Mouse (Mus musculus): ENCODE results near the gene Rbbp5. TPM values are rescaled to one million over a fixed set of nuclear protein-coding genes. Genes with fewer than 3 reads are reported as not detected.

Gene Rbbp5
- polyA plus RNA-seq, 1 experiment = 33.1 TPM

- Histone ChIP-seq H3K4me1 (replicated peaks; ENCODE audit: control insufficient read depth, insufficient read depth, low read length) (no peaks in the 10 kb centered on the region), H3K27ac (ENCODE audit: control insufficient read depth, insufficient read depth, low read length) (no peak overlapping the region), H3K27me3 (ENCODE audit: control insufficient read depth, insufficient read depth, low read length) (no peaks in the 10 kb centered on the region), H3K4me3 (ENCODE audit: control insufficient read depth, insufficient read depth, low read length) (no peak overlapping the region), H3K36me3 (ENCODE audit: control insufficient read depth, insufficient read depth, low read length) (peaks cover 24% of the 10 kb centered on the region)
- no peak for TF ChIP-seq POLR2A (IDR thresholded peaks at IDR 0.05; ENCODE audit: control insufficient read depth, extremely low read depth, insufficient read depth, low read length, poor library complexity)
- no peak for TF ChIP-seq CTCF (IDR thresholded peaks at IDR 0.05; ENCODE audit: borderline replicate concordance, control insufficient read depth, extremely low read depth, insufficient read depth, low read length, poor library complexity)
- DNase-seq = no peak
- WGBS = 92% methylated on average over 3 of the region's 3 CpGs
Observed at GRCm38 (mm10) chr1:132483234-132483633, 6.1 kb downstream of the Rbbp5 start.

GRCm38 (mm10) chr1:132483759-132484158 is 6.6 kb downstream of the Rbbp5 start:
- no peaks in the 10 kb centered on the region for H3K27me3 ChIP-seq (ENCODE audit: control insufficient read depth, insufficient read depth, low read length)
- DNase-seq = no peak
- H3K4me1 ChIP-seq (replicated peaks; ENCODE audit: control insufficient read depth, insufficient read depth, low read length) = no peaks in the 10 kb centered on the region
- WGBS = 97% methylated on average over 6 of the region's 6 CpGs
- H3K36me3 ChIP-seq (ENCODE audit: control insufficient read depth, insufficient read depth, low read length) = peaks cover 25% of the 10 kb centered on the region
- no peak overlapping the region for H3K27ac ChIP-seq (ENCODE audit: control insufficient read depth, insufficient read depth, low read length)
- no peak for TF ChIP-seq CTCF (IDR thresholded peaks at IDR 0.05; ENCODE audit: borderline replicate concordance, control insufficient read depth, extremely low read depth, insufficient read depth, low read length, poor library complexity)
- no peak overlapping the region for H3K4me3 ChIP-seq (ENCODE audit: control insufficient read depth, insufficient read depth, low read length)

DNA sequence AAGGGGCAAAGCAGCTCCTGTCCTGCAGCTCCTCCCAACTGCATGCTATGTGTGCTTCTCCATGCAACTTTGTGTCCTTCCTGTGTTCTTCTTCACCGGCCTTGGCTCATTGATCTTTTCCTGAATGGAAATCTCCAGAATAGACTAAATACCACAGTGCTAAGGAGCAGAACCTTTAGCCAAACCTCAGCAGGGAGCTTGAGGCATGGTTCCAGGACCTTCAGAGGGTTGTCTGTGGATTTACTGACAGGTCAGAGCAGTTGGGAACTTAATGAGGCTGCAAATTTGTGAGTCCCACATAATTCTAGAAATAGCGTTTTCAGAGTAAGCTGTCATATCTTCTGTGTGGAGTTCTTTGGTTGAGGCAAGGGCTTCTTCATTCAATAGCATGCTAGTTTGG is 23.4 kb downstream of the Rbbp5 start:
- no peak for TF ChIP-seq POLR2A (IDR thresholded peaks at IDR 0.05; ENCODE audit: control insufficient read depth, extremely low read depth, insufficient read depth, low read length, poor library complexity)
- no peak for TF ChIP-seq CTCF (IDR thresholded peaks at IDR 0.05; ENCODE audit: borderline replicate concordance, control insufficient read depth, extremely low read depth, insufficient read depth, low read length, poor library complexity)
- WGBS = 95% methylated on average over 2 of the region's 2 CpGs
- H3K27me3 ChIP-seq (ENCODE audit: control insufficient read depth, insufficient read depth, low read length) = no peaks in the 10 kb centered on the region
- H3K36me3 ChIP-seq (ENCODE audit: control insufficient read depth, insufficient read depth, low read length) = peaks cover 94% of the 10 kb centered on the region
- no peak for DNase-seq
- no peaks in the 10 kb centered on the region for H3K4me1 ChIP-seq (replicated peaks; ENCODE audit: control insufficient read depth, insufficient read depth, low read length)
- H3K27ac ChIP-seq (ENCODE audit: control insufficient read depth, insufficient read depth, low read length) = no peak overlapping the region
- no peak overlapping the region for H3K4me3 ChIP-seq (ENCODE audit: control insufficient read depth, insufficient read depth, low read length)

GRCm38 (mm10) chr1:132505155-132505554 is 28.0 kb downstream of the Rbbp5 start:
- no peak for DNase-seq
- Histone ChIP-seq H3K36me3 (ENCODE audit: control insufficient read depth, insufficient read depth, low read length) (peaks cover 64% of the 10 kb centered on the region), H3K27ac (ENCODE audit: control insufficient read depth, insufficient read depth, low read length) (no peak overlapping the region), H3K4me3 (ENCODE audit: control insufficient read depth, insufficient read depth, low read length) (no peak overlapping the region), H3K27me3 (ENCODE audit: control insufficient read depth, insufficient read depth, low read length) (no peaks in the 10 kb centered on the region), H3K4me1 (replicated peaks; ENCODE audit: control insufficient read depth, insufficient read depth, low read length) (no peaks in the 10 kb centered on the region)
- TF ChIP-seq POLR2A (IDR thresholded peaks at IDR 0.05; ENCODE audit: control insufficient read depth, extremely low read depth, insufficient read depth, low read length, poor library complexity) = no peak
- no peak for TF ChIP-seq CTCF (IDR thresholded peaks at IDR 0.05; ENCODE audit: borderline replicate concordance, control insufficient read depth, extremely low read depth, insufficient read depth, low read length, poor library complexity)
- 94% methylated on average over 5 of the region's 5 CpGs for whole genome bisulfite sequencing

DNA sequence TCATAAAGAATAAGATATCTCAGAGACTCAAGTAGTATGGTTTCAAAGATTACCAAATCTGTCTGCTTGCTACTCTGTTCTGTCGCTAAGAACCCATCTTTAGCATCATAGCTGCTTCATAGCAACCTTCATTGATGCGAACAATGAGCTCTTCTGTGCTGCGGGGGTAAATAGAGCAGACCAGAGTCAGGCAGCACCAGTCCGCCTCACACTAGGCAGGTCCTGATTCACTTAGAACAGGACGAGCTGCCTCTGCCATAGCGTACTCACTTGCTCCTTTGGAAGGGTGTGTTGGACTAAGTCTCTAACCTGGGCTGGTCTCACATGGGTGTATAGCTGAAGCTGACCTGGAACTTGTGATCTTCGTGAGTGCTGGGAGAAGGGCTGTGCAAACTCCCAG is 28.9 kb downstream of the Rbbp5 start, which contains the start of gene Tmem81:
Tmem81 (plus strand) TSS at position 173 of the 400 bp plus-strand sequence.
- peaks cover 55% of the 10 kb centered on the region for H3K36me3 ChIP-seq (ENCODE audit: control insufficient read depth, insufficient read depth, low read length)
- 96% methylated on average over 7 of the region's 7 CpGs for WGBS
- DNase-seq = no peak
- no peaks in the 10 kb centered on the region for H3K4me1 ChIP-seq (replicated peaks; ENCODE audit: control insufficient read depth, insufficient read depth, low read length)
- no peak for TF ChIP-seq POLR2A (IDR thresholded peaks at IDR 0.05; ENCODE audit: control insufficient read depth, extremely low read depth, insufficient read depth, low read length, poor library complexity)
- no peak for TF ChIP-seq CTCF (IDR thresholded peaks at IDR 0.05; ENCODE audit: borderline replicate concordance, control insufficient read depth, extremely low read depth, insufficient read depth, low read length, poor library complexity)
- no peak within 1 kb of the TSS for H3K4me3 ChIP-seq (ENCODE audit: control insufficient read depth, insufficient read depth, low read length)
- H3K27me3 ChIP-seq (ENCODE audit: control insufficient read depth, insufficient read depth, low read length) = no peaks in the 10 kb centered on the region
- no peak within 1 kb of the TSS for H3K27ac ChIP-seq (ENCODE audit: control insufficient read depth, insufficient read depth, low read length)

DNA sequence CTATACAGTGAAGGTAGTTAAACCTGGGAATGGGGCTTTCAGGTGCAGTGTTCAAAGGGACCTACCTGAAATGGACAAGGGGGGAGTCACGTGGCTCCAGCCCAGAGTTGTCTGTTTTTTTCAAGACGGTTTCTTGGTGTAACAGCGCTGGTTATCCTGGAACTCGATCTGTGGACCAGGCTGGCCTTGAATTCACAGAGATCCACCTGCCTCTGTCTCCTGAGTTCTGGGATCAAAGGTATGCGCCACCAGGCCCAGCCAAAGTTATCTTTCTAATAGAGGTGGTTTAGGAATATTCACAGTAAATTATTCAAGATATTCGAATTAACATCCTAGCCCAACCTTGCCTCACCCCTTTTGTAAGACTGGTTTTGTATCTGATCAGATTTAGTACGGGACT is 29.5 kb downstream of the Rbbp5 start:
- DNase-seq = no peak
- no peaks in the 10 kb centered on the region for H3K4me1 ChIP-seq (replicated peaks; ENCODE audit: control insufficient read depth, insufficient read depth, low read length)
- peaks cover 49% of the 10 kb centered on the region for H3K36me3 ChIP-seq (ENCODE audit: control insufficient read depth, insufficient read depth, low read length)
- H3K4me3 ChIP-seq (ENCODE audit: control insufficient read depth, insufficient read depth, low read length) = no peak overlapping the region
- H3K27me3 ChIP-seq (ENCODE audit: control insufficient read depth, insufficient read depth, low read length) = no peaks in the 10 kb centered on the region
- H3K27ac ChIP-seq (ENCODE audit: control insufficient read depth, insufficient read depth, low read length) = no peak overlapping the region
- no peak for TF ChIP-seq POLR2A (IDR thresholded peaks at IDR 0.05; ENCODE audit: control insufficient read depth, extremely low read depth, insufficient read depth, low read length, poor library complexity)
- 97% methylated on average over 7 of the region's 7 CpGs for WGBS

DNA sequence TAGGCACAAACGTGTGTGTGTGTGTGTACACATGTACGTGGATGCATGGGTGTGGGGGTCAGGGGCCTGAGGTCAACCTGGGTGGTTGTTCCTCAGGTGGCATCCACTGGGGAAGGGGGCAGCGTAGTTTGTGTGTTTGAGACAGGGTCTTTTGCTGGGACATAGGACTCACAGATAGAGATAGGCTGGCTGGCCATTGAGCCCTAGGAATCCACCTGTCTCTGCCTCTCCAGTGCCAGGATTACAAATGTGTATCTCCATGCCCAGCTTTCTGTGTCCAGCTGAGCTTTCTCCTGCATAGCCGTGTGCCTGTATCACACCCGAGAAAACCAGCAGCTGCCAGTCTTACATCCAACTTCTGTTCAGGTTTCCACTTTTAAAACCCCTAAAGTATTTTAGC is 32.6 kb downstream of the Rbbp5 start:
- no peak overlapping the region for H3K4me3 ChIP-seq (ENCODE audit: control insufficient read depth, insufficient read depth, low read length)
- H3K27me3 ChIP-seq (ENCODE audit: control insufficient read depth, insufficient read depth, low read length) = no peaks in the 10 kb centered on the region
- H3K36me3 ChIP-seq (ENCODE audit: control insufficient read depth, insufficient read depth, low read length) = peaks cover 20% of the 10 kb centered on the region
- H3K4me1 ChIP-seq (replicated peaks; ENCODE audit: control insufficient read depth, insufficient read depth, low read length) = no peaks in the 10 kb centered on the region
- DNase-seq = no peak
- 93% methylated on average over 5 of the region's 5 CpGs for WGBS
- TF ChIP-seq CTCF (IDR thresholded peaks at IDR 0.05; ENCODE audit: borderline replicate concordance, control insufficient read depth, extremely low read depth, insufficient read depth, low read length, poor library complexity) (no peak), POLR2A (IDR thresholded peaks at IDR 0.05; ENCODE audit: control insufficient read depth, extremely low read depth, insufficient read depth, low read length, poor library complexity) (no peak)
- no peak overlapping the region for H3K27ac ChIP-seq (ENCODE audit: control insufficient read depth, insufficient read depth, low read length)
